Mouse (Mus musculus) embryonic stem cell, embryonic (primary cell): ENCODE measurements around the gene Asic1.

Experiments used
- CTCF ChIA-PET, 4 experiments: fragments of 300-600 bp in 2 of 4; fragments of 350-600 bp in 2 of 4; sonication (Branson Sonifier 250); formaldehyde crosslinking; loops; one replicate each; lab custom pipeline; 2022; ENCODE audit warnings: inconsistent platforms in 2 of 4; lab: Charles Lee
- POLR2A ChIA-PET, 4 experiments: fragments of 300-600 bp in 2 of 4; fragments of 350-600 bp in 2 of 4; sonication (Branson Sonifier 250); formaldehyde crosslinking; loops; one replicate each; lab custom pipeline; 2022; ENCODE audit warnings: antibody characterized with exemption in 4 of 4, inconsistent platforms in 1 of 4; lab: Charles Lee

The Asic1 gene

DNA sequence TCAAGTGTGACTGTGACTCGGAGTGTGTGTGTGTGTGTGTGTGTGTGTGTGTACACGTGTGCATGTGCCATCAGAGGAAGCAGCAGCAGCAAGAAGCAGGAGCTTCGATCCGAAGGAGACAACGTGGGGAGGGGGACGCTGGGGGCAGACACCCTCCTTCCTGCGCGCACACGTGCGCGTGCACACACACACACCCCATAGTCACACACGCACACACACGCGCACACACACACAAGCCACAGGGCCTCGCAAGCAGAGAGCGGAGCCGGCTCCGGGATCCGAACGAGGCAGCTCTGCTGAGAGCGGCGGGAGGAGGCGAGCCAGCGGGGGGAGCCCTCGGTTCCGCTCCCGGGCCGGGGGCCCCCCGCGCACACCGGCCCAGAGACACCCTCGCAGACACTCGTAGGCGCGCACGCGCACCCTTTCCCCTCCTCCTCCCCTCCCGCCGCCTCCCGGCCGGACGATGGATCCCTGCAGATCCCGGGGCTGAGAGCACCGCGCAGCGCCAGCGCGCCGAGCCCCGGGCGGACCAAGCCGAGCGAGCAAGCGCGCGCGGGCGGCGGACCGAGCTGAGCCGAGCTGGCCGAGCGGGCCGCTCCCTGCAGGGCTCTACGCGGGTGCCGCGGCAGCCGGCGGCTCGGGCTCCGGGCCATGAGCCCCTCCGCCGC is at the start of gene Asic1:
TSS of gene Asic1 (plus strand) at position 215 of the 668 bp plus-strand sequence.
- ChIA-PET CTCF (interaction anchor here (0.6 to 7.8 kb wide), 23 partner anchors 8 to 646 kb away, joined by 3 to 114 read pairs (median 6); partner anchors contain the start of genes Racgap1 (in 2 of the 4) and Gm17349 (in 1 of the 4)), POLR2A (interaction anchor here (0.6 to 12.6 kb wide), 17 partner anchors 8 to 242 kb away, joined by 3 to 107 read pairs (median 4); partner anchors contain the start of gene Racgap1 (in 1 of the 4))

DNA sequence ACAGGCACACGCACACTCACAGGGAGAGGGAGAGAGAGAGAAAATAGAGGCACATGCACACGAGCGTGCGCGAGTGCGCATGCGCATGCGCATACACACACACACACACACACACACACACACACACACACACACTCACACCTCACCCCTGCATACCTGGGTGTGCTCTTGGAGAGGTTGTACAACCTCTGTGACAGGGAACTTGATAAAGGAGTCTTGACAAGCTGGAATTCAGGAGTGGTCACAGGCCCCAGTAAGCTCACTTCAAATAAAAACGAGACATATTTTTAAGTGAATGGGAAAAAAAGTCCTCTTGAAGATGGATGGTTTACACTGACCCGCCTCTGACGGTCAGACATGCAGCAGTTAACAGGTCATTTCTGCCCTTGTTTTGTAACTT is 48.1 kb upstream of the Asic1 start:
- POLR2A ChIA-PET: interaction anchor here in 3 of 4 experiments (0.6 to 1.9 kb wide), 5 partner anchors 11 to 29 kb away, joined by 3 to 6 read pairs (median 3); partner anchors contain the start of gene Racgap1 (in 2 of the 3)
- CTCF ChIA-PET: interaction anchor here in 2 of 4 experiments (0.6 to 0.9 kb wide), 3 partner anchors 10 to 104 kb away, joined by 3 to 6 read pairs (median 3); partner anchors contain the start of gene Cox14 (in 1 of the 2)

DNA sequence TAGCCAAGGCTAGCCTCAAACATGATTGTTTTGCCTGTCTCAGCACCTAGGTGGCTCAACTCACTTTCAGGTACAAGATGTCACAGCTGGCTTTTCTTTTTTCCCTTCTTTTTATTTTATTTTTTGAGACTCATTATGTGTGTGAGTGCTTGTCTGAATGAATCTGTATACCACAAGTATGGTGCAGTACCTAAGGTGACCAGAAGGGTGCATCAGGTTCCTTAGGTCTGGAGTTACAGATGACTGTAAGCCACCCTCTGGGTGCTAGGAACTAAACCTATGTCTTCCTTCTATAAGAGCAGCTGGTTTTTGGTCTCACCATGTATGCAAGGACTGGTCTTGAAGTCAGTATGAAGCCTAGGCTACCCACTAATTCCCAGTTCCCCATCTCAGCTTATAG is 38.5 kb upstream of the Asic1 start:
- CTCF ChIA-PET: interaction anchor here (0.6 to 2.1 kb wide), 23 partner anchors 8 to 1851 kb away, joined by 3 to 7 read pairs (median 3); partner anchors contain the start of gene Racgap1 (in 1 of the 4)
- POLR2A ChIA-PET: interaction anchor here in 3 of 4 experiments (0.7 to 1.8 kb wide), 10 partner anchors 11 to 140 kb away, joined by 3 to 7 read pairs (median 4); partner anchors contain the start of gene Racgap1 (in 1 of the 3)

DNA sequence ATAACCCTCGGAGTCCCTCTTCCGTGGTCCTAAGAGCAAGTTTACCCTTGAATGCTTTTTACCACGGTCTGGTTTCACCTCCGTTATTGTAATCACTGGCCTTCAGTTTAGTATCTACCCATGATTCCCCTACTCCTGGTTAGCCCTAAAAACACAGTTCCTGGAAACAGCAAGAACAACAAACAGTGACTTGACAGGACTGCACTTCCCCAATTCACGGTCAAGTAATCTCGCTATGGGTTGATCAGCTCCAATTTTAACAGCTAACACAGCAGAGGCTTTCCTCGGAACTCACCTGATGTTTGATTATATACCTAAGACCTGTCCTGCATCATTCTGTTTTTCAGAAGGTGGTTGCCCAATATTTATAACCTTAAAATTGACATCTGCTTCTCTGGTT is 35.5 kb upstream of the Asic1 start:
- CTCF ChIA-PET: interaction anchor here in 1 of 4 experiments (0.9 kb wide), 1 partner anchor 17 kb away, joined by 3 read pairs; the partner anchor contains the start of gene Racgap1
- POLR2A ChIA-PET: interaction anchor here in 2 of 4 experiments (1.3 to 1.4 kb wide), 2 partner anchors 17 to 44 kb away, joined by 3 to 5 read pairs; partner anchors contain the start of gene Racgap1 (in 1 of the 2)

DNA sequence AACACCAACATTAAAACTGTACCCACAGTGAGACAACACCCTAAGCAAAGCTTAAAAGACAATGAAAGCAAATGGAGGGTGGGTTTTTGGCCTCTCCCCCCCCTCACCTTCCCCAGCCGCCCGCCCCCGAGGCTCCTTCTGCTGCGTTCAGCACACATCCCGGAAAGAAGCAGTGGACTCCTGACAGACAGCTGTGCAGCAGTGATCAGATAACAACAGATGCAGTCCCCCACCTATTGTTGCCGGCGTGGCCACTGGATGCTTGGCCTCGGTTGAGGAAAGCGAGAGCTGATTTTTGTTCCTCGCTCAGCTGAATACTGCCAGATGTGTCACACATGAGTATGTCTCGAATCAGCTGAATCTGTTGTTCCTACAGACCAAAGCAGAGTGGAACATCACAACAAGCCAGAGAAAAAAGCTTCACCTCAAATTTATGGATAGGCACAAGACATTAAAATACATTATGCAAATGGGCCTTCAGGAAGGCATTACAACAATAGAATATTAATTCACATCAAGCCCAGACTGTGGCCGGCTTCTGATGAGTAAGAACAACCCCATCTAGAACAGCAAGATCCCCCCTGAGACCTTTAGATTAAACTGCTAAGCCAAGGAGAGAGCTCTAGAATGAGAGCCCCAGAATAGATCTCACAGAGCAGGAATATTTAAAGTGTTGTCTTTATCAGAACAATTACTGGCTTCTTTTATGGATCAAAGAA is 32.6 kb upstream of the Asic1 start:
- CTCF ChIA-PET: interaction anchor here in 2 of 4 experiments (1.1 to 2.8 kb wide), 7 partner anchors 14 to 87 kb away, joined by 3 to 18 read pairs (median 4); partner anchors contain the start of gene Racgap1 (in 1 of the 2)
- POLR2A ChIA-PET: interaction anchor here (0.5 to 3.2 kb wide), 21 partner anchors 9 to 787 kb away, joined by 3 to 38 read pairs (median 3); partner anchors contain the start of gene Racgap1 (in 2 of the 4)

DNA sequence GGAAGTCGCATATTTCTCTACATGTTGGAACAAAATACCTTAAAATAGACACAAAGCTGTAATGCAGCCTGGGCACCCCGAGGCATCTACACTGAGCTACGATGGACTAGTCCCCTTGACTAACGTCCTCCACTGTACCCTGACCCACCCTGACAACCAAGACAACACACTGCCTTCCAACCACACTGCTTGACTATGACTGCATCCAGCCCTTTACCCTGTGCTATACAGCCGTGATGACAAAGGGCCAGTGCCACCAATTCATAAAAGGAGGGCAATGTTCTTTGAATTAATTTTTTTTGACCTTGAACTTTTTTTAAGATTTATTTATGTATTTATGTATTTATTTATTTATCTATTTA is 32.1 kb upstream of the Asic1 start:
- CTCF ChIA-PET: interaction anchor here in 2 of 4 experiments (1.1 to 2.8 kb wide), 6 partner anchors 13 to 86 kb away, joined by 3 to 18 read pairs (median 4); partner anchors contain the start of gene Racgap1 (in 1 of the 2)
- POLR2A ChIA-PET: interaction anchor here in 3 of 4 experiments (0.6 to 3.2 kb wide), 16 partner anchors 8 to 47 kb away, joined by 3 to 38 read pairs (median 4); partner anchors contain the start of gene Racgap1 (in 2 of the 3)

DNA sequence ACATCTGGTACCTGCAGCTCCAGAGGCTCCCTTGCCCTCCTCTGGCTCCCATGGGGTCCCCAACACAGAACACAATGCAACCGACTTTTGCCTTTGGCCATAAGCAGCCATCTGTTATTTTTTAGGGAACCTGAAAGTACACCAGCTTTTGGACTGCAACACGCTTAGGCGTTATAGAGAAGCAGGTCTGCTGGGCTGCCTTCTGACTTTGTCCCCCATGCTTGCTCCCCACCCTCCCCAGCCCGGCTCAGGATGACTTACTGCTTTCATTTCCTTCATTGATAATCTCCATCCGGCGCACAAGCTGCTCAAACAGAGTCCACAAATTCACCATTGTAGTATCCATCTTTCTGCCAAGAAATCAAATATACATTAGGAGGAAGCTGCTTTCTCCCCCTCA is 27.5 kb upstream of the Asic1 start:
- POLR2A ChIA-PET: interaction anchor here in 3 of 4 experiments (0.6 to 2.4 kb wide), 6 partner anchors 9 to 375 kb away, joined by 3 to 13 read pairs (median 4); partner anchors contain the start of gene Racgap1 (in 2 of the 3)
- CTCF ChIA-PET: interaction anchor here in 2 of 4 experiments (0.8 to 1.0 kb wide), 2 partner anchors 9 to 71 kb away, joined by 3 to 12 read pairs; partner anchors contain the start of gene Racgap1 (in 1 of the 2)

DNA sequence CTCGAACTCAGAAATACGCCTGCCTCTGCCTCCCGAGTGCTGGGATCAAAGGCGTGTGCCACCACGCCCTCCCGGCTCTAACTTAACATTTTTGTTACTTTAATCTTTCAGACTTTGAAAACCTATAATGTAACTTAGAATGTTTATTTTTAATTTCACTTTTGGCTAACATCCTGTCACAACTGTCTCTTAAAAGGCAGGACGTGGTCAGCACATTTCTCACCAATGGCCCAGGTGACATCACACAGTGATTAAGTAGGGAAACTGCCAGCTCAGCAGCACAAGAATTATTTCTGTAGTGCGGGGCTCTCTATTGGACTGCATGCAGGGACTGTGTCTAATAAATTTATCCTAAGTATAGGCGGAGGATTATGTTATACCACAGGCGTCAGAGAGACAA is 26.3 kb upstream of the Asic1 start:
- ChIA-PET POLR2A (interaction anchor here in 1 of 4 experiments (1.1 kb wide), 1 partner anchor 35 kb away, joined by 3 read pairs; no protein-coding TSS in a partner anchor), CTCF (interaction anchor here in 1 of 4 experiments (1.1 kb wide), 1 partner anchor 34 kb away, joined by 3 read pairs; no protein-coding TSS in a partner anchor)

DNA sequence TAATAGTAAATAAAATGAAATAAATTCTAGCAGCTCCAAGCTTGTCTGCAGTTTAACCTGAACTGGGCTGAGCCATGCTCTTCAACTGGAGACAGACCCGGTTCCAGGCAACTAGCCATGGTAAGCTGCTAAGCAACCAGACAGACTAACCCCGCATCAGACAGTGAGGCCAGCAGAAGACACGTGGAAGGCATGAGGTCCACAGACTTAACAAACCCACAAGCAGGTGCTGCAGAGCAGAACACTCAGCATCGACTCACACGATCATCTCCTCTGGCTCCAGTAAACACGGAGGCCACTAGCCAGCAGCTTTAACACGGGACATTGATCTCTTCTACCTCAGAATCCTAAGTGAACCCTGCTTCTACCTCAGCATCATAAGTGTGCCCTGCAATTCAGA is 25.4 kb upstream of the Asic1 start:
- POLR2A ChIA-PET: interaction anchor here in 3 of 4 experiments (0.6 to 13.2 kb wide), 7 partner anchors 9 to 241 kb away, joined by 3 to 107 read pairs (median 4); partner anchors contain the start of gene Asic1 (in 1 of the 3)
- CTCF ChIA-PET: interaction anchor here in 3 of 4 experiments (0.5 to 1.8 kb wide), 5 partner anchors 9 to 228 kb away, joined by 3 to 4 read pairs (median 3); no protein-coding TSS in a partner anchor

DNA sequence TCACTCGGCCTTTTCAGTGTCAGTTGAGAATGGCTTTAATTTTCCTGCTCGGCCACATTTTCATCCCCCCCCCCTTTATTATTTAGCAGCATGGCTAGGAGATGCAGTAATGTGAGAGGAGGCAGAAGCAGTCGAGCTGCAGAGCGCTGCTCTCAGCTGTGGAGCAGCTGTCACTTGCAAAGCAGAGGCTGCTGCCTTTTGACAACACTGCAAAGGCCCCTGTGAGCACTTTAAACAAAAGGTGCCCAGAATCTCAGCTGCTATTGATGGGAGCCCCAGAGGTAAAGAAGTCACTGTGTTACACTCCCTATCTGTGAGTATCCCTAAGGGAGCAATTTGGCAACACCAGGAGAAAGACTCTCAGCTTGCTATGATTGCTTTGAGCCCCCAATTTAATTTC is 21.8 kb upstream of the Asic1 start:
- POLR2A ChIA-PET: interaction anchor here in 3 of 4 experiments (0.6 to 13.2 kb wide), 15 partner anchors 9 to 1032 kb away, joined by 3 to 107 read pairs (median 4); partner anchors contain the start of genes Asic1 (in 1 of the 3) and Gm17349 (in 1 of the 3)
- CTCF ChIA-PET: interaction anchor here in 2 of 4 experiments (0.6 to 1.0 kb wide), 5 partner anchors 16 to 580 kb away, joined by 3 to 6 read pairs (median 3); no protein-coding TSS in a partner anchor

DNA sequence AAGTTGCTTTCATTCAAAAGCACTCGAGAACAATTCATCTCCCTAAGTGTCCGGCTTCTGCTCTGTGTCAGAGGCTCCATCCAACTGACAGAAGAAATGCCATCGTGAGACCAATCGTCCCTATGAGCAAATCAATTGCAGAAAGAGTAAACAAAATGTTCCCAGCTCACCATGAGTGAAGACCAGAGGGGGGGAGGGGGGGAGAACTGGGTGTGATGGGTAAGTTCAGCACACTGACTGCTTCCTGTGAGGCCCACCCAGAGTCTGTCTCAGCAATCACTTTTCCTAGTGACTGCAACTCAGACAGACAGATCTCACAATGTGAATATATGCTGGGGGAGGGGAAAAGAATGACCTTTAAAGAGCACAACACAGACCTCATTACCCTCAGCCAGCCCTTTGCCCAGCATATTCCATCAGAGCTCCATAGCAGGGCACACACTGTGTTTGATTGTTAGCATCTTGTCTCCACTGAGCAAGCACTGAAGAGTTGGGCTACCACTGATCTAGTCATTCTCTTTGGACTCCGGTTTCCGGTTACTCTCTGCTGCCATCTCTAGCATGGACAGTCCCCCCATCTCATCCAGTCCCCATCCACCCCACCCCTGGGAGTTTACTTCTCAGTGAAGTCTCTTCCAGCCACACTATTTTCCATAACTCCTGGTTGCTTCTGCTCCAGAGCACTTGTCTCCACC is 21.0 kb upstream of the Asic1 start:
- ChIA-PET POLR2A (interaction anchor here in 3 of 4 experiments (0.5 to 13.2 kb wide), 13 partner anchors 8 to 324 kb away, joined by 3 to 107 read pairs (median 4); partner anchors contain the start of gene Asic1 (in 1 of the 3)), CTCF (interaction anchor here in 3 of 4 experiments (0.6 to 1.2 kb wide), 5 partner anchors 9 to 44 kb away, joined by 3 to 4 read pairs (median 3); no protein-coding TSS in a partner anchor)

DNA sequence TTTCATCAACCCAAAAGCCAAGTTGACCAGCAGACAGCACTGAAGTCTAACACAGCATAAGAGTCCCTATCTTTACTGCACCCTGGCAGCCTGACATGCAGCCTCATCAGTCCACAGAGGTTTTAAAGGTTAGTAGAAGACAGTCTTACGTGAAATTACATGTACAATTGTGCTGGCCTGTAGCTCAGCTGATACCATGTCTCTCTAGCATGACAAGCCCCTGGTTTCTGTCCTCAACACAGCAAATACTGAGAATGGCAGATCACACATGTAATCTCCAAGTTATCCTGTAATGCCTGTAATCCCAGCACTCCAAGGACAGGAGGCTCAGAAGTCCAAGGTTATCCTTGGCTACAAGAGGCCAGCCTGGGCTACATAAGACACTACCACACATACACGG is 19.9 kb upstream of the Asic1 start:
- POLR2A ChIA-PET: interaction anchor here (0.6 to 13.2 kb wide), 23 partner anchors 8 to 1086 kb away, joined by 3 to 107 read pairs (median 4); partner anchors contain the start of genes Asic1 (in 1 of the 4) and Cox14 (in 1 of the 4)
- CTCF ChIA-PET: interaction anchor here in 3 of 4 experiments (0.6 to 2.7 kb wide), 3 partner anchors 19 to 224 kb away, joined by 3 to 11 read pairs (median 4); no protein-coding TSS in a partner anchor

DNA sequence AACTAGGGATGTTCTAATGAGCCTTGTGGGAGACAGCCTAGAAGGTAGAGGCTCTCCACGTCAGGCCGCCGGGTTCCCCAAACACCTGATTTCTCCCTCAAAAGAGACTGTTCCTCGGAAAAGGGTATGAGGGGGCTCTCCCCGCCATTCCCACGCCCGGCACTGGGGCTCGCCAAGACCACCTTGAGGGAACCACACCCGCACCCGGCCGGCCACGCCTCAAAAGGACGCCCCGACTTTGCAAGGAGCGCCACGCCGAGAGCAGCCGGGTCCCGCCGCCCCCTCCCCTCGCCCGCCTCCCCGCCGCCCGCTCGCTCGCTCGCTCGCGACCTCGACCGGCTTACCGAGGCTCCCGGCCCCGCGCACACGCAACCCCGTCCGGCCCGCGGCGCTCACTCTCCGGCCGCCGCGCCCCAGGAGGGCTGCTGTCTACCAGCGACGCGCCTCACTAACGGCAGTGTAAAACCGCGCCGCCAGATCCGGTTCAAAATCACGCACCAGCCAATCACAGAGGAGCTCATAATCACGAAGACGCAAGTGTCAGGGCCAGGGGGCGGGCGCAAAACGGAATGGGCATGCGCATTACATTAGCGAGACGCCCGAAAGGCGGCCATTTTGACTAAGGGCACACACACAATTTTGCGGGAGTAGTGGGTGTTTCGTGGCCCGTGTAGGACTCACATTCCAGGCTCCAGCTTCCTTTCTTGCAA is 18.9 kb upstream of the Asic1 start, which contains the start of gene Racgap1:
TSS of gene Racgap1 (minus strand) at position 494 of the 710 bp plus-strand sequence.
- CTCF ChIA-PET: interaction anchor here (0.6 to 4.1 kb wide), 26 partner anchors 9 to 602 kb away, joined by 3 to 20 read pairs (median 4); partner anchors contain the start of genes Cox14 (in 2 of the 4), Asic1 (in 1 of the 4) and Gm17349 (in 1 of the 4)
- POLR2A ChIA-PET: interaction anchor here (0.6 to 13.2 kb wide), 77 partner anchors 9 to 1150 kb away, joined by 3 to 107 read pairs (median 4); partner anchors contain the start of genes Cox14 (in 2 of the 4), Asic1 (in 1 of the 4), Bcdin3d (in 1 of the 4) and Dazap2 (in 1 of the 4)

DNA sequence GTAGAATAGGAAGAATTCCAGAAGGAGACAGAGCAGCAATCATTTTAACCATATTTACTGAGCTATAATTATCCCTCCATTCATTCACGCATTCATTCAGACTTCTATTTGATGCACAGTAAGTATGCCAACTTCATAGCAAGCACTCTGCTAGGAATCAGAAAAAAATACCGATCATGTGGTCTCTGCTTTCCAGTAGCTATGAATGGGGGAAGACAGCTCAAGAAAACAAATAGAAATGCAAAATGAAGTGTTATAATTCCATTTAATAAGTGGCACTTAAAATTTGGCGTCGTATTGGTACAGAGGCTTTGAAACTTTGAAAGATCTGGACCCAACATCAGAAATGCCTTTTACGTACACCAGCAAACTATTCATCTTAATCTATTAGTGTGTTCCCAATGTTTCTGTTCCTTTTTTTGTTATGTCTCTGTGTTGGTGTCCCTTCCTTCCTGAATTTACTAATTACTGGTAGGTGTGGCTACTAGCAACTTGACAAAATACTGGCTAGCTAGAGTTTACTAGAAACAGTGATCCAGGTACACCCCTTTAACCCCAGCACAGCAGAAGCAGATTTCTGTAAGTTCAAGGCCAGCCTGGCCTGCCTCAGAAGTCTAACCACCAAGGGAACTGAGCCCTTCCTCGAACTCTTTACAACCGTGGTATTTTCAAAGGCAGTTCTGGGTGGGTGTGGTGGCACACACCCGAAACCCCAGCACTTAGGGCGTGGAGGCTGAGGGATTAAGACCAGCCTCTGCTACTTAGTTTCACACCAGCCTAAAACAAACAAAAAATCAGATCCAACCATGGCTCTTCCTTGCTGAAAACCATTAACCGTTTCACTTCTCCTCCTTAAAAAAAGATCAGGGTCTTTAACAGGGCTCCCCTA is 17.9 kb upstream of the Asic1 start:
- ChIA-PET CTCF (interaction anchor here (0.6 to 4.1 kb wide), 24 partner anchors 10 to 723 kb away, joined by 3 to 20 read pairs (median 4); partner anchors contain the start of genes Cox14 (in 2 of the 4), Asic1 (in 1 of the 4) and Gm17349 (in 1 of the 4)), POLR2A (interaction anchor here (0.6 to 13.2 kb wide), 73 partner anchors 8 to 1149 kb away, joined by 3 to 107 read pairs (median 4); partner anchors contain the start of genes Cox14 (in 2 of the 4), Asic1 (in 1 of the 4), Bcdin3d (in 1 of the 4) and Dazap2 (in 1 of the 4))
